Mouse (Mus musculus): ENCODE results near the gene Erc2.

DNA sequence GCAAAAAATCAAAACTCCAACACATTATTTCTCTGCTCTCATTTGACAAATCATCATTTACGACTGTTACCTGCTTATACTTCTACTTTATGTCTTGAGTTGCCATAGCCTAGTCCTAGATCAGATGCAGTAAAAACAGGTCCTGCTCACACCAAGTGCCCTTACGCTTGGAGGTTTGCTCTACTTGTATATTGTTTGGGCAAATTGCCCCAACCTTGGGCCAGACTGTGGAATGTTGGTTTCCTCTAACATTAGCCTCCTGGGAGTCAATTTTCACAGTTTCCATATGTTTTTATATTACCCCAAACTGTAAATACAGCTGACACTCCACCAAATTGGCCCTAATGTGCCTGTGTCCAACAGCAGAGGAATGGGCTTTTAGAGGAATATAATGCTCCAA is 447.6 kb downstream of the Erc2 start:
- TF ChIP-seq EP300 (IDR thresholded peaks at IDR 0.05; ENCODE audit: low read depth) (no peak), CTCF (IDR thresholded peaks at IDR 0.05; ENCODE audit: low read depth) (no peak)

Data from liver, postnatal 0 days (tissue).